Mouse (Mus musculus) frontal cortex, postnatal 10 days (tissue): ENCODE measurements around the gene 4930412O13Rik.

ENCODE experiments used
- DNase-seq, 2 experiments: peaks; one replicate each; pipeline ENCODE4 v3.0.0; 2022; ENCODE audit warnings: low spot score in 2 of 2, mixed read lengths in 1 of 2

Gene 4930412O13Rik

GRCm38 (mm10) chr2:9880271-9880670 lies 781 bp upstream of the 4930412O13Rik start:
- no peak for DNase-seq

- no peak for DNase-seq
Measured at GRCm38 (mm10) chr2:9881611-9882023, 565 bp downstream of the 4930412O13Rik start.

GRCm38 (mm10) chr2:9882371-9882925 lies 1.4 kb downstream of the 4930412O13Rik start:
- DNase-seq, result no peak

- DNase-seq, result no peak
Measured at GRCm38 (mm10) chr2:9882926-9883802, 2.1 kb downstream of the 4930412O13Rik start.

- no peak for DNase-seq
Measured at GRCm38 (mm10) chr2:9883803-9884532, 2.9 kb downstream of the 4930412O13Rik start.

GRCm38 (mm10) chr2:9884533-9885216 lies 3.6 kb downstream of the 4930412O13Rik start:
- no peak for DNase-seq

GRCm38 (mm10) chr2:9885217-9885770 lies 4.2 kb downstream of the 4930412O13Rik start:
- DNase-seq, result no peak

GRCm38 (mm10) chr2:9886031-9886430 lies 5.0 kb downstream of the 4930412O13Rik start:
- no peak for DNase-seq

- no peak for DNase-seq
Measured at GRCm38 (mm10) chr2:9886921-9887610, 6.0 kb downstream of the 4930412O13Rik start.

GRCm38 (mm10) chr2:9887636-9888035 lies 6.6 kb downstream of the 4930412O13Rik start:
- no peak for DNase-seq

- no peak for DNase-seq
Measured at GRCm38 (mm10) chr2:9888913-9889650, 8.0 kb downstream of the 4930412O13Rik start, which contains the start of gene 9230102O04Rik. TSS of gene 9230102O04Rik (minus strand) at chr2:9889540.

- DNase-seq, result no peak
Measured at GRCm38 (mm10) chr2:9889651-9890183, 8.7 kb downstream of the 4930412O13Rik start, which contains the start of gene Gata3. TSS of gene Gata3 (minus strand) at chr2:9890034.

GRCm38 (mm10) chr2:9890251-9890650 lies 9.2 kb downstream of the 4930412O13Rik start:
- DNase-seq, result no peak

GRCm38 (mm10) chr2:9890906-9891305 lies 9.9 kb downstream of the 4930412O13Rik start:
- DNase-seq, result no peak

GRCm38 (mm10) chr2:9892541-9892940 lies 11.5 kb downstream of the 4930412O13Rik start:
- no peak for DNase-seq

- no peak for DNase-seq
Measured at GRCm38 (mm10) chr2:9893272-9893953, 12.4 kb downstream of the 4930412O13Rik start.

GRCm38 (mm10) chr2:9894836-9895593 lies 14.0 kb downstream of the 4930412O13Rik start:
- DNase-seq, result no peak

- no peak for DNase-seq
Measured at GRCm38 (mm10) chr2:9896097-9896770, 15.2 kb downstream of the 4930412O13Rik start.
